Mouse (Mus musculus): Measurements from ENCODE around the gene Sec14l1. TPM values are rescaled to one million over a fixed set of nuclear protein-coding genes. Genes with fewer than 3 reads are reported as not detected.

Gene Sec14l1
- polyA plus RNA-seq, 1 experiment from 2014 or later, result 36.5 TPM

DNA sequence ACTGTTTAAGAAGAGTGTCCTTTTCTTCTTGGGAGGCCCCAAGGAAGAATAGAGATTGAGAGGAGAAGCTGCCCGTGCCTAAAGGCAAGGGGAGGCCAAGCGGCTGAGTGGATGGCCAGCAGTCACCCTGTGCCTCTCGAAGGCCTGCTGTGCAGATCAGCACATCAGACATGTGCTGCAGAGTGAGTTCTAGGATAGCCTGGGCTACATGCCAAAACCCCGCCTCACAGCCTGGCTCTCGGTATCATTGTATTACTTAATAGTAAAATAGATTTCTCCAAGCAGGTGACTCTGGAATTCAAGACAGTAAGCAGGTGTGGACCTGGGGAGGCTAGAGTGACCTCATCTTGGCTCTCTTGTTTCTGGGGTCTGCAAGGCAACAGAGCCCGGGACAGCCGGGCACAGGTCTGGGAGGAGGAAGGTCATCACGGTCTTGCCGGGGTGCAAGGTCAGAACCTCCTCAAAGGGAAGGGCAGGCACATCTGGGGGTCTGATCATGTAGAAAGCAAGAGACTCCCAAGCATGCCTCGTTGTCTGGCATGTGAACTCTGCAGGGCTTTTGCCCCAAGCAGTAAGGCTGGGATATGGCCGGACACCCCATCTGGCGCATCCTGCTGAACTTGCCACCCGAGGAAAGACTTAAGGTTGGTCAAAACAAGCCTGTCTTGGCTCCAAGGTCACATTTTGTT, 44.4 kb downstream of the Sec14l1 start:
- Histone ChIP-seq H3K9ac (ENCODE audit: low read depth, low read length) (no peak overlapping the region), H3K4me2 (replicated peaks; ENCODE audit: low read depth, low read length) (no peak overlapping the region), H3K27ac (ENCODE audit: low read depth, low read length) (no peak overlapping the region), H3K36me3 (ENCODE audit: control insufficient read depth, insufficient read depth, low read length) (peaks cover 37% of the 10 kb centered on the region), H3K4me3 (ENCODE audit: low read length) (no peak overlapping the region), H3K4me1 (ENCODE audit: control insufficient read depth, insufficient read depth, low read length) (peaks cover 15% of the 10 kb centered on the region), H3K9me3 (ENCODE audit: control insufficient read depth, low read length) (no peaks in the 10 kb centered on the region), H3K27me3 (ENCODE audit: control insufficient read depth, insufficient read depth, low read length) (no peaks in the 10 kb centered on the region)
- ATAC-seq (ENCODE audit: low FRiP score, low TSS enrichment), result no peak
- 88% methylated on average over 13 of the region's 13 CpGs for WGBS

DNA sequence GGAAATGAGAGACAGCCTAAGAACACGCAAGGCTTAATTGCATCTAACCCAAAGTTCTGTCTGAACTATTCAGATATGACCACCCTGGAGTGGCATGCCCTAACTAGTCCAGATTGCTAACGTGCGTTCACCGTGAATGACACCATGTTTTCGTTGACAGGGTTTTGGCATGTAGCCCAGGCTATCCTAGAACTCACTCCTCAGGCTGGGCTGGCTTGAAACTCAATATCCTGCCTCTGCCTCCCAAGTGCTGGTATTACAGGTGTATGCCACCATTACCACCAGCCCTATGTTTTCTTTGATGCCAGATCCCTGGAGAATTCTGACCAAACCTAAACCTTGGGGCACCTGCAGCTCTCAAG, 45.0 kb downstream of the Sec14l1 start:
- H3K36me3 ChIP-seq (ENCODE audit: control insufficient read depth, insufficient read depth, low read length), result peaks cover 32% of the 10 kb centered on the region
- H3K4me3 ChIP-seq (ENCODE audit: low read length), result no peak overlapping the region
- no peaks in the 10 kb centered on the region for H3K9me3 ChIP-seq (ENCODE audit: control insufficient read depth, low read length)
- no peak for ATAC-seq (ENCODE audit: low FRiP score, low TSS enrichment)
- no peaks in the 10 kb centered on the region for H3K27me3 ChIP-seq (ENCODE audit: control insufficient read depth, insufficient read depth, low read length)
- H3K4me2 ChIP-seq (replicated peaks; ENCODE audit: low read depth, low read length), result no peak overlapping the region
- H3K9ac ChIP-seq (ENCODE audit: low read depth, low read length), result no peak overlapping the region
- H3K27ac ChIP-seq (ENCODE audit: low read depth, low read length), result no peak overlapping the region
- 85% methylated on average over 5 of the region's 5 CpGs for WGBS
- peaks cover 15% of the 10 kb centered on the region for H3K4me1 ChIP-seq (ENCODE audit: control insufficient read depth, insufficient read depth, low read length)

GRCm38 (mm10) chr11:117160791-117161190, 45.8 kb downstream of the Sec14l1 start:
- Histone ChIP-seq H3K9me3 (ENCODE audit: control insufficient read depth, low read length) (no peaks in the 10 kb centered on the region), H3K36me3 (ENCODE audit: control insufficient read depth, insufficient read depth, low read length) (peaks cover 24% of the 10 kb centered on the region), H3K27me3 (ENCODE audit: control insufficient read depth, insufficient read depth, low read length) (no peaks in the 10 kb centered on the region), H3K4me1 (ENCODE audit: control insufficient read depth, insufficient read depth, low read length) (peaks cover 6% of the 10 kb centered on the region), H3K27ac (ENCODE audit: low read depth, low read length) (no peak overlapping the region), H3K4me3 (ENCODE audit: low read length) (no peak overlapping the region), H3K9ac (ENCODE audit: low read depth, low read length) (no peak overlapping the region), H3K4me2 (replicated peaks; ENCODE audit: low read depth, low read length) (no peak overlapping the region)
- WGBS, result 78% methylated on average over 12 of the region's 12 CpGs
- no peak for ATAC-seq (ENCODE audit: low FRiP score, low TSS enrichment)

- H3K4me3 ChIP-seq (ENCODE audit: low read length), result no peak overlapping the region
- no peak overlapping the region for H3K4me2 ChIP-seq (replicated peaks; ENCODE audit: low read depth, low read length)
- ATAC-seq (ENCODE audit: low FRiP score, low TSS enrichment), result no peak
- no peak overlapping the region for H3K9ac ChIP-seq (ENCODE audit: low read depth, low read length)
- no peak overlapping the region for H3K27ac ChIP-seq (ENCODE audit: low read depth, low read length)
- H3K36me3 ChIP-seq (ENCODE audit: control insufficient read depth, insufficient read depth, low read length), result peaks cover 24% of the 10 kb centered on the region
- 41% methylated on average over 8 of the region's 8 CpGs for WGBS
- H3K9me3 ChIP-seq (ENCODE audit: control insufficient read depth, low read length), result no peaks in the 10 kb centered on the region
- H3K27me3 ChIP-seq (ENCODE audit: control insufficient read depth, insufficient read depth, low read length), result no peaks in the 10 kb centered on the region
- H3K4me1 ChIP-seq (ENCODE audit: control insufficient read depth, insufficient read depth, low read length), result no peaks in the 10 kb centered on the region
Observed at GRCm38 (mm10) chr11:117161574-117161973, 46.6 kb downstream of the Sec14l1 start.

- Histone ChIP-seq H3K4me1 (ENCODE audit: control insufficient read depth, insufficient read depth, low read length) (no peaks in the 10 kb centered on the region), H3K27ac (ENCODE audit: low read depth, low read length) (no peak overlapping the region), H3K4me2 (replicated peaks; ENCODE audit: low read depth, low read length) (no peak overlapping the region), H3K4me3 (ENCODE audit: low read length) (no peak overlapping the region), H3K9ac (ENCODE audit: low read depth, low read length) (no peak overlapping the region), H3K36me3 (ENCODE audit: control insufficient read depth, insufficient read depth, low read length) (peaks cover 15% of the 10 kb centered on the region), H3K27me3 (ENCODE audit: control insufficient read depth, insufficient read depth, low read length) (no peaks in the 10 kb centered on the region), H3K9me3 (ENCODE audit: control insufficient read depth, low read length) (no peaks in the 10 kb centered on the region)
- 80% methylated on average over 9 of the region's 9 CpGs for WGBS
- ATAC-seq (ENCODE audit: low FRiP score, low TSS enrichment), result no peak
Observed at GRCm38 (mm10) chr11:117163098-117163497, 48.1 kb downstream of the Sec14l1 start.

DNA sequence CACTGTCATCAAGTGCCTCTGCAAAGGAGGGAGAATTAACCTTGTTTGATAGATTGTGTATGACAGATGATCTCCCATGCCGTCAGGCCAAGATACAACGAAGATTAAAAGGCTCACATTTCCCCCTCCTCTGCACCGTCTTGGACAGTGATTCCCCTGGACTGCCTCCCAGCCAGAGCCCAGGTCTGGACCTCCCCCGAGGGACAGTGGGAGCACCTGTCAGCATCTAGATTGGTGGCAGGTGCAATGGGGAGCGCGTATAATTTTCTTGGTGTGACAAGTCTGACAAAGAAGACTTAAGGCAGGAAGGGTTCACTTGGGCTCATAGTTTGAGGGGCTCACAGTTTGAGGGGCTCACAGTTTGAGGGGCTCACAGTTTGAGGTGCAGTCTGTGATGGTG, 48.8 kb downstream of the Sec14l1 start:
- Histone ChIP-seq H3K27ac (ENCODE audit: low read depth, low read length) (no peak overlapping the region), H3K9me3 (ENCODE audit: control insufficient read depth, low read length) (no peaks in the 10 kb centered on the region), H3K27me3 (ENCODE audit: control insufficient read depth, insufficient read depth, low read length) (no peaks in the 10 kb centered on the region)

GRCm38 (mm10) chr11:117168278-117169087, 53.5 kb downstream of the Sec14l1 start:
- no peak for ATAC-seq (ENCODE audit: low FRiP score, low TSS enrichment)
- no peak overlapping the region for H3K9ac ChIP-seq (ENCODE audit: low read depth, low read length)
- H3K27ac ChIP-seq (ENCODE audit: low read depth, low read length), result no peak overlapping the region
- no peaks in the 10 kb centered on the region for H3K27me3 ChIP-seq (ENCODE audit: control insufficient read depth, insufficient read depth, low read length)
- no peak overlapping the region for H3K4me2 ChIP-seq (replicated peaks; ENCODE audit: low read depth, low read length)
- no peak overlapping the region for H3K4me3 ChIP-seq (ENCODE audit: low read length)
- H3K4me1 ChIP-seq (ENCODE audit: control insufficient read depth, insufficient read depth, low read length), result 0 out of 2 replicates have a peak, but pooled peaks cover 3% of the 10 kb centered on the region
- WGBS, result 82% methylated on average over 20 of the region's 20 CpGs
- H3K36me3 ChIP-seq (ENCODE audit: control insufficient read depth, insufficient read depth, low read length), result no peaks in the 10 kb centered on the region
- H3K9me3 ChIP-seq (ENCODE audit: control insufficient read depth, low read length), result no peaks in the 10 kb centered on the region

More for the DNA sequence above, 48.8 kb downstream of the Sec14l1 start:
- Histone ChIP-seq H3K9ac (ENCODE audit: low read depth, low read length) (no peak overlapping the region), H3K4me1 (ENCODE audit: control insufficient read depth, insufficient read depth, low read length) (no peaks in the 10 kb centered on the region), H3K36me3 (ENCODE audit: control insufficient read depth, insufficient read depth, low read length) (peaks cover 8% of the 10 kb centered on the region), H3K4me2 (replicated peaks; ENCODE audit: low read depth, low read length) (no peak overlapping the region), H3K4me3 (ENCODE audit: low read length) (no peak overlapping the region)
- no peak for ATAC-seq (ENCODE audit: low FRiP score, low TSS enrichment)
- 66% methylated on average over 6 of the region's 6 CpGs for WGBS

DNA sequence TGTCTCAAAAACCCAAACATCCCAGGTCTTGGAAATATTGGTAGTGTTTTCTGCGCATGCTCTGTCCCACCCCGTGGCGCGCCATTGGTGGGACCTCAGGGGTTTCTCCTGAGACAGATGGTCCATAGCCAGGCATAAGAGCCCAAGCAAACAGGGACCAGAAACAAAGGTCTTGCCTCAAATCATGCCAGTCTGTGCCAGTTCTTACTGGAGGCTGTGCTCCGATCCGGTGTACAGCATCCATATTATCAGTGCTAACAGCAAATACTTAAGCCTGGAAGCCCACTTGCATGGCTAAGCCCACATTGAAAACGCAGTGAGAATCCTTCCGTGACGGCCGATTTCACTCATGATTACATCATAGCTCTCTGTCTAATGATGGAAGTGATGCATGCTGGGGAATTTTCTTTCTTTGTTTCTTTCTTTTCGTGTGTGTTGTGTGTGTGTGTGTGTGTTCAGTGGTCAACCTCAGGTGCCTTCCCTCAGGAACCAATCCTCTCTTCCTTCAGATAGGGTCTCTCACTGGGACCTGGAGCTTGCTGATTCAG, 54.2 kb downstream of the Sec14l1 start:
- H3K4me1 ChIP-seq (ENCODE audit: control insufficient read depth, insufficient read depth, low read length), result peaks cover 10% of the 10 kb centered on the region; the same call in 1 of the 2 replicates
- no peaks in the 10 kb centered on the region for H3K9me3 ChIP-seq (ENCODE audit: control insufficient read depth, low read length)
- no peak overlapping the region for H3K27ac ChIP-seq (ENCODE audit: low read depth, low read length)
- H3K9ac ChIP-seq (ENCODE audit: low read depth, low read length), result no peak overlapping the region
- H3K4me3 ChIP-seq (ENCODE audit: low read length), result no peak overlapping the region
- WGBS, result 94% methylated on average over 11 of the region's 11 CpGs
- no peaks in the 10 kb centered on the region for H3K27me3 ChIP-seq (ENCODE audit: control insufficient read depth, insufficient read depth, low read length)
- H3K4me2 ChIP-seq (replicated peaks; ENCODE audit: low read depth, low read length), result no peak overlapping the region
- ATAC-seq (ENCODE audit: low FRiP score, low TSS enrichment), result no peak
- no peaks in the 10 kb centered on the region for H3K36me3 ChIP-seq (ENCODE audit: control insufficient read depth, insufficient read depth, low read length)

All from kidney, embryonic 14.5 days (tissue).